Mouse (Mus musculus) yolk sac, embryonic 10.5 days (tissue): ENCODE data around the gene Nsrp1.

Experiments used
- DNase-seq: peaks from one replicate; pipeline ENCODE4 v3.0.0-alpha.2; 2017; ENCODE audit warnings: low spot score

Gene Nsrp1

GRCm38 (mm10) chr11:77042816-77043215 is 35.4 kb downstream of the Nsrp1 start:
- DNase-seq: no peak

GRCm38 (mm10) chr11:77041891-77042290 is 36.3 kb downstream of the Nsrp1 start:
- no peak for DNase-seq

DNA sequence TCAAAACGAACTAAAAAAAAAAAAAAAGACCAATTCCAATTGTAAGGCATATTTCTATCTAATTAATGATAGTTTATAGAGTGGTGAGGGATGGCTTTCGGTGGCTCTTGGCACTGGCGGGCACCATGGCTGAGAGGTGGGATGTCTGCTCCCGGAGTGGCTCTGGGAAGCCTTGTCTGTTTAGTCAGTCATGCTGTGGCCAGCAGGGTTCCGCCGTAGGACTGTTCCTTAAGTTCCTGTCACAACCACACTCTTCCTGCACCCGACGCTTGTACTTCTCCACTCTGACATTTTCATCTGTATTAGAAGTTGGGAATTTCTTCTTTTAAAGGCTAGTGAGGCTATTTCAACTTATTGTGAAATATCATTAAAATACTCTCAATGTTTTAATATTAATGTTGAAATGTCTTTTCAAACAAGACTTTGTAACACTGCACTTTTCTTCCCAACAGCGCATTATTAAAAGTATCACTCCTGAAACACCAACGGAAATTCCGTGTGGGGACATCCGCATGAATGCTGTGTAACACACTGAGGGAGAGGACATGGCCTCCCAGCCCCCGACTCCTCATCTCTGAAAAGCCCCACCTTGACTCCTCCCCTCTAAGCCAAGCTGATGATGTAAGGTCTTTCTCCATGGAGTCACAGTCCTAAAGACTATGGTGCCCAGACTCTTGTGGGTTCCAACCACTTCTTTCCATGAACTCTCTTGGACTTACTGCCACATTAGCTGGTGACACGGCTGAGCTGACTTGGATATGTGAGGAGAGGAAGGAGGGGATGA is 46.9 kb downstream of the Nsrp1 start:
- DNase-seq: no peak

- DNase-seq: no peak
Observed at GRCm38 (mm10) chr11:77028157-77028556, 50.1 kb downstream of the Nsrp1 start.

DNA sequence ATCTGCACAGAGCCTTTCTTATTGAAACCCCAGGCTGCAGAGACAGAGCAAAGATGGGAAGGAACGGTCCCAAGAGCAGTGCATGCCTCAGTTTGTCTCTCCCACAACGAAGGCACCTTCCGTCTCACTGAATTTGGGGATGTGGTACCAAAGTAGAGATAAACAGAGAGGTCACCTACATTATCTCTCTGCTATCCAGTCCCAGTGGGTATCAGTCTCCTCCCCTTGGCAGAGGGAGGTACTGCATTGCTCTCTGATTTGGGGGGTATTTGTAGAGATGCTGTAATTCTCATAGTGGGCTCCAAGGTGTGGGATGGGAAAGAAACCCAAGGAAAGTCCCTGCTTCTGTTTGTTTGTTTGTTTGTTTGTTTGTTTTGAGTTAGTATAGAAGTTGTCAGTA is 51.7 kb downstream of the Nsrp1 start:
- DNase-seq: no peak

DNA sequence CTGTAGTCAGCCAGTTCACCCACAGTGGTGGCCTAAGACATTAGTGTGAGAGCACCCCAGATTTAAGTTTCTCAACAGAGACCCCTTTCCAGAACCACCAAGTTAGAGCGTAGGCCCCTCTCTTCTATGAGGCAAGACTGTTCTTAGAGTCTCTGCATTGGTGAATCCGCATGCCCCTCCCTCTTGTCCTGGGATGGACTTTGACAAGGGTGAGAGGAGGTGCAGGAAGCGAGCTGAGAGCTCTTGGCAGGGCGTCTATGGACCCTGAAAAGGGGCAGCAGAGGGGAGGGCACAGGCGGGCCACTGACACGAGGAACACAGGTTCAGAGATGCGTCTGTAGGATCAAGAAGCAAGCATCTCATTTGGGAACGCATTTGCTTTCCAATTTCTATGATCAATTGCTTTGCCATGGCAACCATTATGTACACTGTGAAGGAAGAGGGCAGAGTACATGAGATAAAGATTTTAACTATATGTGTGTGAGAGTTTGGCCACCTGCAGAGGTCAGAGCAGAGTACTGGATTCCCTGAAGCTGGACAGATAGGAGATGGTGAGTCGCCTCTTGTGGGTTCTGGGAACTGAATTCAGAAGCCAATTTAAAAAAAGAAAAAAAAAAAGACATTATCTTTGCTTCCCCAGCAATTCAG is 56.4 kb downstream of the Nsrp1 start:
- DNase-seq: peak; percentile 74

GRCm38 (mm10) chr11:77019539-77019938 is 58.7 kb downstream of the Nsrp1 start:
- peak; percentile 81 for DNase-seq

DNA sequence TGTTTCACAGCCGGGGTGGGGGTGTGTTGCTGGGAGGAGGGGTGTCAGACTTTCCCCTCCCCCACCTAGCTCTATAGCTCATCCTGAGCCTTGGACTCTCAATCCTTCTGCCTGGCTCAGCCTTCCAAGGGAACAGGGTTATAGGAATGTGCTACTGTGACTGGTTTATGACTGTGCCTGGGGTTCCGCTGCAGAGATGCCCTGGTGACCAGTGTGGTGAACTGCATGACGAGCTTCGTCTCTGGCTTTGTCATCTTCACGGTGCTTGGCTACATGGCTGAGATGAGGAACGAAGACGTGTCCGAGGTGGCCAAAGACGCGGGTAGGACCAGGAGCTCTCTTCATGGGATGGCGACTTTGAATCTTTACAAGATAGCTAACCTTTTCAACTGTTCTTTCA is 60.2 kb downstream of the Nsrp1 start:
- DNase-seq: peak; percentile 55

GRCm38 (mm10) chr11:77010762-77011475 is 67.3 kb downstream of the Nsrp1 start:
- DNase-seq: peak; percentile 45

- peak; percentile 57 for DNase-seq
Observed at GRCm38 (mm10) chr11:77009069-77010025, 68.9 kb downstream of the Nsrp1 start.

GRCm38 (mm10) chr11:77006616-77007015 is 71.6 kb downstream of the Nsrp1 start:
- DNase-seq: no peak

DNA sequence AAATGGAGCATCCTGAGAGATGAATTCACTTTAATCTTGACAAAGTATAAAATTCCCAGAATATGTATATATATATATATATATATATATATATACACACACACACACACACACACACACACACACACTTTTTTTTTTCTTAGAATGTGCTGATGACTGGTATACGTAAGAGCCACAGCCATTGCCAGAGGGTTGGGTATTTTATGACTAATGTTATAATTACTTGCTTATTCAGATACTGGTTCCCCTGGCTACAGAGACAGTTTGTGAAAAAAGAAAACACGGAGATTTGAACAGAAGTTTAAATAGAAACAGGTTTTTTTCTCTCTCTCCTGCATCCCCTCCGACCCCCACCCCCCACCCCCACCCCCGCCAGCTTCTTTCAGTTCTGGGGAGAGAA is 72.4 kb downstream of the Nsrp1 start:
- no peak for DNase-seq

DNA sequence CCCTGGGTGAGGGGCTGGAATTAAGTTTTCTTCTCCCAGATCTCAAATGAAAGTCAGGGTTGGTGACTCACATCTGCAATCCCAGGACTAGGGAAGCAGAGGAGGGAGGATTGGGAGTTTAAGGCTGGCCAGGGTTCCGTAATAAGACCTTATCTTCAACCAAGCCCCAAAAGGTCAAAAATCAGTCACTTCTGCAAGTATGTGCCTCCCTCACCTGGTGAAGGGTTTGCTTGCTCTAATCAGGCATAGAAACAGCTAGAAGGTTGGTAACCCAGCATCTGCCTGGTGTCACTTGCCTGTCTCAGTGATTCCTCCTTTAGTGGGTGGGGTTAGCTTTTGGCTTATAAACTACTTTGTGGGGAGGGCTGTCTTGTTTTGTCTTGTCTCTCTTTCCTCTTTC is 75.9 kb downstream of the Nsrp1 start:
- no peak for DNase-seq

GRCm38 (mm10) chr11:77000741-77001140 is 77.5 kb downstream of the Nsrp1 start:
- no peak for DNase-seq

- DNase-seq: peak; percentile 25
Observed at GRCm38 (mm10) chr11:76998705-76999226, 79.5 kb downstream of the Nsrp1 start.

GRCm38 (mm10) chr11:76997916-76998704 is 80.1 kb downstream of the Nsrp1 start, which contains the start of gene Slc6a4:
Gene Slc6a4 (plus strand): TSS chr11:76998603.
- DNase-seq: peak; percentile 57

- peak; percentile 78 for DNase-seq
Observed at GRCm38 (mm10) chr11:76997305-76997704, 80.9 kb downstream of the Nsrp1 start.

- no peak for DNase-seq
Observed at GRCm38 (mm10) chr11:76995966-76996672, 82.1 kb downstream of the Nsrp1 start.
